Mouse (Mus musculus) spleen, adult 2 months (tissue): Measurements from ENCODE around the gene Hivep3.

Experiments used
- CTCF ChIP-seq: fragments of 200-500 bp; IDR thresholded peaks from 2 replicates; pipeline ENCODE4 v1.5.1; 2011; ENCODE audit warnings: mild to moderate bottlenecking, inconsistent platforms; ENCODE audit not compliant: insufficient read depth, insufficient read length, insufficient replicate concordance; ENCODE audit errors: extremely low read depth
- POLR2A ChIP-seq: fragments of 200-500 bp; IDR thresholded peaks from 2 replicates; pipeline ENCODE4 v1.6.1; 2011; ENCODE audit warnings: low read depth, low read length, inconsistent platforms

- no peak for TF ChIP-seq CTCF
- no peak for TF ChIP-seq POLR2A
Measured at GRCm38 (mm10) chr4:120062198-120062597, 328.6 kb downstream of the Hivep3 start.
